Mouse (Mus musculus) forebrain, embryonic 12.5 days (tissue): ENCODE results near the gene S1pr1. TPM values are rescaled to one million over a fixed set of nuclear protein-coding genes. Genes with fewer than 3 reads are reported as not detected.

Source experiments
- ATAC-seq: fragments of 200-750 bp; cut with Nextera tagmentation; 2 replicates; pipeline ENCODE4 v1.8.0; 2017; ENCODE audit warnings: moderate TSS enrichment; ENCODE audit not compliant: low FRiP score
- H3K27ac ChIP-seq: fragments of 300-500 bp; sonication (generic); 2 replicates; pipeline ENCODE4 v1.5.1; 2016; ENCODE audit warnings: mild to moderate bottlenecking
- H3K27me3 ChIP-seq: fragments of 300-500 bp; sonication (generic); 2 replicates; pipeline ENCODE4 v1.6.1; 2016; ENCODE audit warnings: mild to moderate bottlenecking
- H3K36me3 ChIP-seq: fragments of 300-500 bp; sonication (generic); replicated peaks from 2 replicates; pipeline ENCODE4 v1.6.1; 2016; ENCODE audit warnings: mild to moderate bottlenecking
- H3K4me1 ChIP-seq: fragments of 300-500 bp; sonication (generic); 2 replicates; pipeline ENCODE4 v1.6.1; 2016
- H3K4me2 ChIP-seq: fragments of 300-500 bp; sonication (generic); 2 replicates; pipeline ENCODE4 v1.6.1; 2016; ENCODE audit warnings: mild to moderate bottlenecking, moderate library complexity
- H3K4me3 ChIP-seq: fragments of 300-500 bp; sonication (generic); replicated peaks from 2 replicates; pipeline ENCODE4 v1.5.1; 2016; ENCODE audit warnings: mild to moderate bottlenecking
- H3K9ac ChIP-seq: fragments of 300-500 bp; sonication (generic); 2 replicates; pipeline ENCODE4 v1.6.1; 2016; ENCODE audit warnings: mild to moderate bottlenecking
- H3K9me3 ChIP-seq: fragments of 300-500 bp; sonication (generic); 2 replicates; pipeline ENCODE4 v1.6.1; 2016
- WGBS: fragments of 180-500 bp; shearing (Covaris S2); methylation state at CpG from one replicate; pipeline ENCODE4 v1.1.7; 2016; 5-methylcytosine and 5-hydroxymethylcytosine counted together
- polyA plus RNA-seq: library from polyadenylated mRNA; unstranded; fragments of >200 nt; fragmentation: Nextera tagmentation; extraction: Ambion mirVana; gene quantifications from 2 replicates; pipeline ENCODE4 v1.2.1, GENCODE M21; 2016

Gene S1pr1
- polyA plus RNA-seq, 1 experiment from 2014 or later, result 31.9 TPM

DNA sequence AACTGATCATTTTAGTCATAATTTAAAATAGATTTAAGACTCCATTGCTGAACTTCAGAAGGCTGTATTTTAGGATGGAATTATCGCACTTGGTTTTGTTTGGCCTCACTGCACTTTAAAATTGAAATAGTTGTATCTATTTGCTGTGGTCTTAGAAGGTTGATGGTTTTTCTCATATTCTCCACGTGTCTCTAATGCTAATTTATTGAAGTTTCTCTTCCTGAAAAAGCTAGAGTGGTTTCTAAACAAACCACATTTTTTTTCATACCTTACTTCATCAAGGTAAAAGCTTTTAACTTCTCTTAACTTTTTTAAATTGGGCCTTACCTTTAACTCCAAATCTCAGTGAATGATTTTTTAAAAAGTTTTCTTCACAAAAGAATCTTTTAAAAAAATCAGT, 4.8 kb downstream of the S1pr1 start:
- Histone ChIP-seq H3K9ac (no peak overlapping the region), H3K9me3 (no peaks in the 10 kb centered on the region), H3K4me1 (peaks cover 17% of the 10 kb centered on the region; the same call in 1 of the 2 replicates), H3K36me3 (peaks cover 39% of the 10 kb centered on the region), H3K4me2 (no peak overlapping the region), H3K4me3 (no peak overlapping the region), H3K27me3 (no peaks in the 10 kb centered on the region), H3K27ac (no peak overlapping the region)
- WGBS, result 84% methylated on average over 2 of the region's 2 CpGs
- no peak for ATAC-seq

DNA sequence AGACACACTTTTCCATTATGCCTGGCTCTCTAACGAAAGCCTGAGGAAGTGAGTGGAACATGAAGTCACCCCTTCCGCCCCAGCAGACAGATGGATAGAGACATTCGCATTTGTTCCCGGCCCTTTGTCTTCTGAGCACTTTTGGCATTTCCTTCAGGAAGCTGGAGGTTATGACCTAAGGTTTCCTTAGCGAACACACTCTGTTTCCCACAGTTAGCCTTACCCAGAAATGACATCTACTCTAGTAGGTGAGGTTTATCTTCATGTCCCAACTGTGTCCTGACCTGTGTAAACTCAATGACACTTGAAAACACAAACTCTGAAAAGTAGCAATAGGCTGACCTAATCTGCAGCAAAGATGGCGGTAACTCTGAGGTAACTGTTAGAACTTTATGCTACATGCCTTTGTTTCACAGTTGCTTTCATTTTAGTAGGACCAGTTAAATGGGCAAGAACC, 5.7 kb downstream of the S1pr1 start:
- no peak overlapping the region for H3K27ac ChIP-seq
- no peak overlapping the region for H3K4me2 ChIP-seq
- H3K36me3 ChIP-seq, result peaks cover 39% of the 10 kb centered on the region
- 89% methylated on average over 6 of the region's 6 CpGs for WGBS
- no peak overlapping the region for H3K4me3 ChIP-seq
- H3K4me1 ChIP-seq, result peaks cover 17% of the 10 kb centered on the region; the same call in 1 of the 2 replicates
- H3K9ac ChIP-seq, result no peak overlapping the region
- ATAC-seq, result no peak
- H3K27me3 ChIP-seq, result no peaks in the 10 kb centered on the region
- H3K9me3 ChIP-seq, result no peaks in the 10 kb centered on the region

DNA sequence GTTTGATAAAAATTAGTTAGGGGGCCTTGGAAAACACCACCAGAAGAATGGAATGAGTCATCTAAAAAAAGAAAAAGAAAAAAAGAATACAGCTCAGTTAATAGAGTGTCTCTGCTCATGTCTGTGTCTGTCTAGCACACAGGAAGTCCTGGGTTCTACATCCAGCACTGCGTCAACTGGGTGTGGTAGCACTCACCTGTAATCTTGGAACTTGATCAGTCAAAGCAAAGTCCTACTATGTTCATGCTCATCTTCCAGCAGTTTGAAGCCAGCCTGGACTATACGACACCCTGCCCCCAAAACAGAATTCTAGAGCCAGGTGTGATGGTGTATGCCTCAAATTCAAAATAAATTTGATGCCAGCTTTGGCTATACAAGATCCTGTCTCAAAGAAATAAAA, 8.1 kb downstream of the S1pr1 start:
- WGBS, result 99% methylated on average over 2 of the region's 2 CpGs
- Histone ChIP-seq H3K36me3 (peaks cover 30% of the 10 kb centered on the region), H3K4me2 (no peak overlapping the region), H3K4me1 (peaks cover 5% of the 10 kb centered on the region; the same call in 1 of the 2 replicates), H3K27ac (no peak overlapping the region), H3K27me3 (no peaks in the 10 kb centered on the region), H3K9ac (no peak overlapping the region), H3K4me3 (no peak overlapping the region), H3K9me3 (no peaks in the 10 kb centered on the region)
- ATAC-seq, result no peak

DNA sequence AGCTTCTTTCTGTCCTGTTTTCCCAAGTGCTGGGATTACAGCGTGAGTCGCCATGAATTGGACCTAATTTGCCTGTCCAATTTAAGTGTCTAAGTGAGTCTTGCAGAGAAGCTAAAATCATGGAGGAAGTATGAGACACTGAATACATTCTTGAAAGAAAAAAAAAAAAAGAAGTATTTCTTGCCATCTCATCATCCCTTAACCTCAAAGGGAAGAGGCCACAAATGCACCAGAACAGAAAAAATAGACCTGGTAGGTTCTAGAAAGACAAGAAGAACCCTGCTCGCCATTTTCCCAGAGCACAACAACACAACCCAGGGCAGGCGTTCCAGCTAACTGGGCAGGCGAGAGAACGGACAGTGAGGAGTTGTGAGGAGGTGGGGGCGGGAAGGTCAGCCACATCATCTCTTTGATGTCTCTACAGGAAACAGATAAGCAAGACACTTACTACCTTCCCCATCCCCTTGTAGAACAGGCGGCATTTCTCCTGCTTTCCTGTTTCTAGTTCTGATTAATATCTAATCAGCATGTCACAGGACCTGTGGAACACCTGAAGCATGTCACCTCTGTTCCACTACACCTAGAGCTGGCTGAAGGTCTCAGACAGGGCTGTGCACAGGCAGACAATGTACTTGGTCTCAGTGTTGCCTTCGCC, 10.5 kb downstream of the S1pr1 start:
- Histone ChIP-seq H3K4me3 (no peak overlapping the region), H3K36me3 (peaks cover 17% of the 10 kb centered on the region; the same call in 1 of the 2 replicates), H3K27ac (no peak overlapping the region), H3K9me3 (no peaks in the 10 kb centered on the region), H3K4me2 (no peak overlapping the region), H3K4me1 (no peaks in the 10 kb centered on the region), H3K9ac (no peak overlapping the region), H3K27me3 (no peaks in the 10 kb centered on the region)
- no peak for ATAC-seq
- WGBS, result 93% methylated on average over 9 of the region's 9 CpGs

DNA sequence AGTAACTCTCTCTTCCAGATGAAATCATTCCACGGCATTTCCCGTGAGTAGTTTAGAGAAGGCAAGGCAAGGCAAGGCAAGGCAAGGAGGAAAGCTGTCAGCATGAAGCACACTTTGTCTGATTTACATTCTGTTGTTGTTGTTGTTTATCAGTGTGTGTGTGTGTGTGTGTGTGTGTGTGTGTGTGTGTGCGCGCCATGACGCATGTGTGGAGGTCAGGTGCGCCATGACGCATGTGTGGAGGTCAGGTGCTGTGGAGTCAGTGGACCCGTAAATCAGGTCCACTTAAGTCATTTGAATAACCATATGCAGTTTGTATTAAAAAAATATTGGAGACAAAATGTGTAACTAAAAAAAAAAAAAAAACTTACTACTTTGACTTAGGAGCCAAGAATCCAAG, 11.2 kb downstream of the S1pr1 start:
- no peak for ATAC-seq
- WGBS, result 96% methylated on average over 8 of the region's 8 CpGs
- H3K4me3 ChIP-seq, result no peak overlapping the region
- H3K4me2 ChIP-seq, result no peak overlapping the region
- no peaks in the 10 kb centered on the region for H3K9me3 ChIP-seq
- no peak overlapping the region for H3K27ac ChIP-seq
- no peak overlapping the region for H3K9ac ChIP-seq
- H3K4me1 ChIP-seq, result no peaks in the 10 kb centered on the region
- H3K27me3 ChIP-seq, result no peaks in the 10 kb centered on the region
- peaks cover 11% of the 10 kb centered on the region; the same call in 1 of the 2 replicates for H3K36me3 ChIP-seq

DNA sequence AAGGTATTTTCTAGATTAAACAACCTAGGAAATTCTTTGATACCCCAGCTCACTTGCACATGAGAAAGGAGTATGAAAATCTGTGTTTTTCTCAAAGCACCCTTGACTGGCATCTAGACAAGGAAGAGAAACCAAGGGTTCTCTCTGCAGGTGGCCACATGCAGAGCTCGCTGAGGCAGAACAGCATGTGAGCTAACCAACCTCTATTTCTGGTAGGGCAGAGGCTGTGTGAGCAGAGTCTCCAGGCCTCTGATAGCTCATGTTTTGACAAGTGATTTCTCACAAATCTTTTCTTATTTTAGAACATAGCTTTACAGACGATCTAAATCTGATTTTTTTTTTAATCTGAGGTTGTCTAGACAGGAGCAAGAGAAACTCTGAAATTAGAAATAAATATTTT, 12.8 kb downstream of the S1pr1 start:
- H3K4me2 ChIP-seq, result no peak overlapping the region
- H3K27me3 ChIP-seq, result no peaks in the 10 kb centered on the region
- H3K36me3 ChIP-seq, result peaks cover 8% of the 10 kb centered on the region; the same call in 1 of the 2 replicates
- H3K9me3 ChIP-seq, result no peaks in the 10 kb centered on the region
- no peak overlapping the region for H3K4me3 ChIP-seq
- H3K27ac ChIP-seq, result no peak overlapping the region
- H3K4me1 ChIP-seq, result no peaks in the 10 kb centered on the region
- ATAC-seq, result no peak
- 62% methylated on average over 2 of the region's 2 CpGs for WGBS
- H3K9ac ChIP-seq, result no peak overlapping the region

DNA sequence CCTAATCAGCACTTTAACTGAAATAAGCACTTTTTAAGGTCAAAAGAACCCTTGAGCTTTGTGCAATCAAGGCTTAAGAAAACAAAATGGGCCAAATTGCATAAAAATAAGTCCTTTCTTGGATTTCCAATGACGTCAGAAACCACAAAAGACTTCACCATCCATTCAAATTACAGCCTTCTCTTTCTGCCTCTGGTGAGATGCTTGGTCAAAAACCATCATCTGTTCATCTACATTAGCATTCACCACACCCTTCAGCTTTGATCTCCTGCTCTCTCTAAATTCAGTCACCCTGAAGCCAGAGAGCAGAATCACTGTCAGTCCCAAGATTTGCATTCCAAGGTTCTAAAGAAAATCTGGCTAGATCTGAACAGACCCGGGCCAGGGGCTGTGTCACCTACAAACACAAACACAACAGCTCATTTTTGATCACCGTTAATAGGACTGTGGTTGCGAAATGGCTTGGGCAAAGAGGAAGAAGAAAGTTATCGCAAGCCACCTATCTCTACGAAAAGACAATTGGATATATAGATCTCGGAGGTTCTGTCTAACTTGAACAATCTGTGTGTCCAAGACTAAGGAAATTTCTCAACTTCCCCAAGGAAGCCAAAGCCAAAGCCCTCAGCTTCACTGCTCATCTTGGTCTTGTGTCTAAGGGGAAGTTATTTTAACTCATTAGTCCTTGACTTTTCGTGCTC, 19.5 kb downstream of the S1pr1 start:
- Histone ChIP-seq H3K9me3 (no peaks in the 10 kb centered on the region), H3K9ac (no peak overlapping the region), H3K27ac (no peak overlapping the region), H3K4me3 (no peak overlapping the region), H3K4me2 (no peak overlapping the region), H3K4me1 (peaks cover 8% of the 10 kb centered on the region), H3K36me3 (no peaks in the 10 kb centered on the region), H3K27me3 (no peaks in the 10 kb centered on the region)
- no peak for ATAC-seq
- 66% methylated on average over 8 of the region's 8 CpGs for WGBS

DNA sequence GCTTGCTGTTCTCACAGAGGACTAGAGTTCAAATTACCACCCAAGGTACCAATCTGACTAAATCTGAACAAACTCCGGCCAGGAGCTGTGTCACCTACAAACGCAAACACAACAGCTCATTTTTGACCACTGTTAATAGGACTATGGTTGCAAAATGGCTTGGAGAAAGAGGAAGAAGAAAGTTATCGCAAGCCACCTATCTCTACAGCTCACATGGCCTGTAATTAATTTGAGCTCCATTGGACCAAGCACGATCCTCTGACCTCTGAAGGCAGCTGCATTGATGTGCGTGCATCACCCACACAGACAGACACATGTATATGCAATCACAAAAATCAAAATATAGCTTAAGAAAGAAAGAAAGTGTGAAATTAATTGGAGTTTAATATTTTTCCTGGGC, 20.7 kb downstream of the S1pr1 start:
- no peak for ATAC-seq
- H3K9ac ChIP-seq, result no peak overlapping the region
- H3K36me3 ChIP-seq, result no peaks in the 10 kb centered on the region
- no peak overlapping the region for H3K4me3 ChIP-seq
- H3K27me3 ChIP-seq, result no peaks in the 10 kb centered on the region
- WGBS, result 79% methylated on average over 5 of the region's 5 CpGs
- H3K9me3 ChIP-seq, result no peaks in the 10 kb centered on the region
- peaks cover 15% of the 10 kb centered on the region for H3K4me1 ChIP-seq
- H3K4me2 ChIP-seq, result no peak overlapping the region
- no peak overlapping the region for H3K27ac ChIP-seq

DNA sequence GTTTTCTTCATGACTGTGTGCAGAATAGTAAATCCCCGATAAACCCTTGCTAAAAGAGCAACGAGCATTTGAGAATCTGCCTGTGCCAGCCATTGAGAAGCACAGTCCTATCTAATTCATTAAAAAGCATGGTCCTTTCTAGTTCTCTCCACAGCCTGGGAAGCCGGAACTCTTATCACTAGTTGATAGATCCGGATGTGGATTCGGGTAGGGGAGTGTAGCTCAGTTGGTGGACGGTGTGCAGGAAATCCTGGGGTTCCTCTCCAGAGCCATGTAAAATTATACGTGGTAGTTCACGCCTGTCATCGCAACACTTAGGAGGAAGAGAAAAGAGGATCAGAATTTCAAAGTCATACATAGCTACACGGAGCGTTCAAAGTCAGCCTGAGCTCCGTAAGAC, 21.5 kb downstream of the S1pr1 start:
- H3K4me3 ChIP-seq, result no peak overlapping the region
- WGBS, result 81% methylated on average over 12 of the region's 12 CpGs

DNA sequence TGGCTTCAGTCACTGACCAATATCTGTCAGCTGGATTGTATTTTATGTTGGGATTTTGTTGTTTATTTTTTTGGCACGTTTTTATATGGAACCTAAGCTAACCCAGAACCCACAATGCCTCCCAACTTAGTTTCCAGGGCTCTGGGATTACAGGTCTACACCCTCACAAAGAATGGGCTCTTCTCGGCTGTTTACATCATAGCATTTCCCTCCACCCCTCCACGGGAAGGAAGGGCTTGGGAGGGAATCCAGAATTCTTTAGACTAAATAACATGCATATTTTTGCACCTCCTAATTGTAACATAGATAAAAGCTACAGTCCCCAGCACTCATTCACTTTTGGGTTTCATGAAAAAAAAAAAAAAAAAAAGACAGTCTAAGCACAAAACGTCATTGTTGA, 22.0 kb downstream of the S1pr1 start:
- WGBS, result 40% methylated on average over 4 of the region's 4 CpGs
- ATAC-seq, result no peak

More for the DNA sequence above, 21.5 kb downstream of the S1pr1 start:
- Histone ChIP-seq H3K9me3 (no peaks in the 10 kb centered on the region), H3K9ac (no peak overlapping the region), H3K27me3 (no peaks in the 10 kb centered on the region), H3K36me3 (no peaks in the 10 kb centered on the region), H3K4me1 (peaks cover 15% of the 10 kb centered on the region), H3K27ac (no peak overlapping the region), H3K4me2 (no peak overlapping the region)
- no peak for ATAC-seq

DNA sequence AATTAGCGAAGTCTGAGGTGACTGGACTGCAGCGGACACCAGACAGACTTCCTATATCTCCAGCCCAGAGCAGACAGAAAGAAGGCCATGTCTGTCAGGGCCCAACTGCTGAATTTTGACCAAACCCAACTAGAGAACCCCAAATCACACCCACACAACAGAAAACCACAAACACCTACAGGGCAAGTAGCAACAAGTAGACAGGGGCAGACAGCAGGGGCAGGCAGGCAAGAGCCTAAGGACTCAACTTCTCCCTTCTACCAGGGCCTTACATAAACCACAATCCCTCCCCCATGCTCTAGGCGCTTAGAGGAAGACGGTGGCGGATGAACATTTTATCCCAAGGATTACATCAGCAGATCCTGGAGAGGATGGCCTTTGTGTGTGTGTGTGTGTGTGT, 22.5 kb downstream of the S1pr1 start:
- no peak for ATAC-seq
- Histone ChIP-seq H3K4me3 (no peak overlapping the region), H3K27ac (no peak overlapping the region), H3K27me3 (no peaks in the 10 kb centered on the region), H3K4me2 (no peak overlapping the region), H3K9ac (no peak overlapping the region), H3K4me1 (peaks cover 15% of the 10 kb centered on the region), H3K9me3 (no peaks in the 10 kb centered on the region), H3K36me3 (no peaks in the 10 kb centered on the region)
- WGBS, result 87% methylated on average over 5 of the region's 5 CpGs

More for the DNA sequence above, 22.0 kb downstream of the S1pr1 start:
- no peak overlapping the region for H3K27ac ChIP-seq
- no peaks in the 10 kb centered on the region for H3K27me3 ChIP-seq
- H3K4me1 ChIP-seq, result peaks cover 15% of the 10 kb centered on the region
- H3K9me3 ChIP-seq, result no peaks in the 10 kb centered on the region
- H3K4me3 ChIP-seq, result no peak overlapping the region
- no peaks in the 10 kb centered on the region for H3K36me3 ChIP-seq
- H3K4me2 ChIP-seq, result no peak overlapping the region
- no peak overlapping the region for H3K9ac ChIP-seq

DNA sequence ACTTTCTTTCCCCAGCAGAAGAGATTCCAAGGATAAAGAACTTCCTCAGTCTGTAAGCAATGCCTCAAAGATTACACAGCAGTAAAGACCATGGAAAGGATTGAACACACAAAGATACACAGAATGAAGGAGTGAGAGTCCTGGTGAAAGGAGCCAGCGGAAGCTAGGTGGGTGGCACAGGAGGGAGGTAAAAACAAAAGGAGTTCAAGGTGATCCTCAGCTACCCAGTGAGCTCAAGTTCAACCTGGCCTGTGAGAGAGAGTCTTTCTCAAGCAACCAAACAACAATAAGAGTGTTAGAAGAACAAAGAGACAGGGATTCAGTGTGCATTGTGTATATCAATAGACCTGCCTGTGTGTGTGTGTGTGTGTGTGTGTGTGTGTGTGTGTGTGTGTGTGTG, 25.0 kb downstream of the S1pr1 start:
- H3K9me3 ChIP-seq, result no peaks in the 10 kb centered on the region
- no peak overlapping the region for H3K4me2 ChIP-seq
- no peaks in the 10 kb centered on the region for H3K27me3 ChIP-seq
- no peak for ATAC-seq
- H3K4me1 ChIP-seq, result peaks cover 10% of the 10 kb centered on the region
- no peak overlapping the region for H3K27ac ChIP-seq
- H3K9ac ChIP-seq, result no peak overlapping the region
- H3K4me3 ChIP-seq, result no peak overlapping the region
- no peaks in the 10 kb centered on the region for H3K36me3 ChIP-seq
- 59% methylated on average over 1 of the region's 1 CpGs for WGBS

DNA sequence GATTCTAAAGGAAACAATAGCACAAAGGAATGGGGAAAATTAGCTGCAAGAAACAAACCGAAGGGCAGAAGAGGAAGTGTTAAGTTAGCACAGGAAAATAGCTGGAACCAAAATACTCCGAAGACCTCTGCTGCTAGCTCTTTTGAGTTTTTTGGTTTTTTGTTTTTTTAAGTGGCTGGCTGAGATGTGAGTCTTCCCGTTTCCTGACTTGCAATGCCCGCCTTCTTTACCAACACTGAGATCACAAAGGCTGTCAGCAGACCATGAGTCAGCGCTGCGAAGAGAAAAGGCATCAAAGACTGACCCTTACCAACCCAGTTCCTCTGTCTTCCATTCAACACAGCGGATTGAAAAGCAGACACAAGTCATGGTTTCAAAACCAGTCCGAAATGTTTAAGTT, 25.5 kb downstream of the S1pr1 start:
- no peaks in the 10 kb centered on the region for H3K27me3 ChIP-seq
- no peak for ATAC-seq
- no peaks in the 10 kb centered on the region for H3K36me3 ChIP-seq
- no peak overlapping the region for H3K4me2 ChIP-seq
- H3K4me1 ChIP-seq, result peaks cover 7% of the 10 kb centered on the region; the same call in 1 of the 2 replicates
- no peak overlapping the region for H3K4me3 ChIP-seq
- 26% methylated on average over 8 of the region's 8 CpGs for WGBS
- H3K9ac ChIP-seq, result no peak overlapping the region
- no peak overlapping the region for H3K27ac ChIP-seq
- H3K9me3 ChIP-seq, result no peaks in the 10 kb centered on the region
